In genomic region chr2:150771169-150771568, GRCm38 (mm10) we compare ENCODE assay signal across 10 mouse cellular contexts. TPM values are rescaled to one million over a fixed set of nuclear protein-coding genes. Genes with fewer than 3 reads are reported as not detected.
A peak's percentile ranks its signal among the peaks of the same experiment; 100 is the strongest.
DNase-seq lines count a peak whose midpoint lies in the region; ATAC-seq and TF ChIP-seq lines count a peak whose summit lies in the region.
"Had no signal": no experiment of that assay in that cellular context is flagged by ENCODE, and none has a peak within 500 bp of the region (broad histone marks: within the 10 kb centered on the region; RNA-seq: fewer than 3 reads in every experiment).

No protein-coding gene starts in this region.

- peak overlapping the region; percentile 16; the same call in 1 of the 2 replicates for H3K4me2 ChIP-seq in heart, embryonic 15.5 days
- no peak overlapping the region for H3K4me2 ChIP-seq in lung, embryonic 14.5 days
- H3K4me2 ChIP-seq in hindbrain, embryonic 15.5 days: no peak overlapping the region
- no peak overlapping the region for H3K4me2 ChIP-seq in stomach, embryonic 14.5 days (replicated peaks; ENCODE audit: low read depth, low read length)
- H3K4me2 ChIP-seq: liver, embryonic 11.5 days; neural tube, embryonic 12.5 days had no signal

- intact Hi-C loops in heart, postnatal 25 days (cut with DNase I): no loop called here

- TF ChIP-seq CTCF in lung, embryonic 14.5 days (IDR thresholded peaks at IDR 0.05; ENCODE audit: low read depth): no peak
- TF ChIP-seq CTCF in lung, adult 2 months (IDR thresholded peaks at IDR 0.05; ENCODE audit: insufficient read depth, low read length): no peak

- WGBS in heart, embryonic 15.5 days: 39% methylated on average over 6 of the region's 6 CpGs
- 71% methylated on average over 6 of the region's 6 CpGs for WGBS in lung, embryonic 14.5 days
- 69% methylated on average over 6 of the region's 6 CpGs for WGBS in lung, adult 2 months
- 80% methylated on average over 6 of the region's 6 CpGs for WGBS in hindbrain, embryonic 15.5 days
- WGBS in stomach, embryonic 14.5 days: 71% methylated on average over 6 of the region's 6 CpGs

- no peaks in the 10 kb centered on the region for H3K36me3 ChIP-seq in heart, embryonic 15.5 days
- H3K36me3 ChIP-seq in lung, embryonic 14.5 days (ENCODE audit: insufficient read depth): peaks cover 24% of the 10 kb centered on the region
- H3K36me3 ChIP-seq in hindbrain, embryonic 15.5 days: peaks cover 44% of the 10 kb centered on the region
- H3K36me3 ChIP-seq in stomach, embryonic 14.5 days (ENCODE audit: control insufficient read depth, insufficient read depth, low read length): peaks cover 11% of the 10 kb centered on the region; the same call in 1 of the 2 replicates

- peak overlapping the region; percentile 95 for H3K27ac ChIP-seq in heart, embryonic 15.5 days
- H3K27ac ChIP-seq in lung, embryonic 14.5 days (ENCODE audit: low read depth): peak overlapping the region; percentile 89
- peak overlapping the region; percentile 10; the same call in 1 of the 2 replicates for H3K27ac ChIP-seq in hindbrain, embryonic 15.5 days (replicated peaks)
- peak overlapping the region; percentile 70; the same call in 1 of the 2 replicates for H3K27ac ChIP-seq in stomach, embryonic 14.5 days (ENCODE audit: low read length)
- H3K27ac ChIP-seq: neural tube, embryonic 12.5 days had no signal

- no peak for DNase-seq in heart, postnatal 25 days (ENCODE audit: low spot score)
- DNase-seq in lung, embryonic 14.5 days: no peak
- DNase-seq in lung, adult 2 months: no peak
- no peak for DNase-seq in adrenal gland, postnatal 10 days
- DNase-seq: right cerebral cortex, postnatal 25 days had no signal

- ATAC-seq in heart, embryonic 15.5 days (replicated peaks; ENCODE audit: insufficient number of reproducible peaks, insufficient read depth, low FRiP score, low read depth): no peak
- peak; percentile 11; the same call in 1 of the 2 replicates for ATAC-seq in lung, embryonic 14.5 days (ENCODE audit: insufficient read depth)
- no peak for ATAC-seq in hindbrain, embryonic 15.5 days (ENCODE audit: low FRiP score, low read depth)
- ATAC-seq in stomach, embryonic 14.5 days (ENCODE audit: insufficient number of reproducible peaks, insufficient read depth, low FRiP score, low read depth): no peak; the same call in 1 of the 2 replicates

- H3K9ac ChIP-seq in heart, embryonic 15.5 days: peak overlapping the region; percentile 20; the same call in 1 of the 2 replicates
- H3K9ac ChIP-seq in lung, embryonic 14.5 days: no peak overlapping the region
- H3K9ac ChIP-seq in hindbrain, embryonic 15.5 days: no peak overlapping the region
- H3K9ac ChIP-seq in stomach, embryonic 14.5 days (replicated peaks; ENCODE audit: low read depth, low read length): no peak overlapping the region; the same call in 1 of the 2 replicates
- H3K9ac ChIP-seq: neural tube, embryonic 12.5 days had no signal

- H3K4me3 ChIP-seq in heart, embryonic 15.5 days: no peak overlapping the region
- H3K4me3 ChIP-seq in lung, embryonic 14.5 days (ENCODE audit: low read depth, low read length): no peak overlapping the region
- H3K4me3 ChIP-seq in lung, adult 2 months (replicated peaks; ENCODE audit: extremely low read depth, low read depth, low read length): no peak overlapping the region
- no peak overlapping the region for H3K4me3 ChIP-seq in hindbrain, embryonic 15.5 days
- no peak overlapping the region for H3K4me3 ChIP-seq in stomach, embryonic 14.5 days (ENCODE audit: low read depth, low read length)
- H3K4me3 ChIP-seq: neural tube, embryonic 12.5 days had no signal

- TF ChIP-seq POLR2A in lung, adult 2 months (IDR thresholded peaks at IDR 0.05; ENCODE audit: borderline replicate concordance, extremely low read depth, low read depth, low read length): no peak

- H3K27me3 ChIP-seq in heart, embryonic 15.5 days: no peaks in the 10 kb centered on the region
- H3K27me3 ChIP-seq in lung, embryonic 14.5 days (ENCODE audit: insufficient read depth, low read length): no peaks in the 10 kb centered on the region
- no peaks in the 10 kb centered on the region for H3K27me3 ChIP-seq in hindbrain, embryonic 15.5 days
- no peaks in the 10 kb centered on the region for H3K27me3 ChIP-seq in stomach, embryonic 14.5 days (ENCODE audit: control insufficient read depth, insufficient read depth, low read length)
- H3K27me3 ChIP-seq: neural tube, embryonic 12.5 days had no signal

- H3K4me1 ChIP-seq in heart, embryonic 15.5 days (replicated peaks): peaks cover 86% of the 10 kb centered on the region
- no peaks in the 10 kb centered on the region for H3K4me1 ChIP-seq in lung, embryonic 14.5 days (ENCODE audit: insufficient read depth)
- no peaks in the 10 kb centered on the region; the same call in 1 of the 2 replicates for H3K4me1 ChIP-seq in lung, adult 2 months (ENCODE audit: control insufficient read depth, insufficient read depth, low read length)
- peaks cover 18% of the 10 kb centered on the region for H3K4me1 ChIP-seq in hindbrain, embryonic 15.5 days (replicated peaks)
- H3K4me1 ChIP-seq in stomach, embryonic 14.5 days (ENCODE audit: control insufficient read depth, insufficient read depth, low read length): peaks cover 8% of the 10 kb centered on the region; the same call in 1 of the 2 replicates
- H3K4me1 ChIP-seq: neural tube, embryonic 12.5 days had no signal

- H3K9me3 ChIP-seq in heart, embryonic 15.5 days (replicated peaks): no peaks in the 10 kb centered on the region
- no peaks in the 10 kb centered on the region for H3K9me3 ChIP-seq in lung, embryonic 14.5 days (ENCODE audit: low read depth, low read length)
- no peaks in the 10 kb centered on the region for H3K9me3 ChIP-seq in hindbrain, embryonic 15.5 days
- no peaks in the 10 kb centered on the region for H3K9me3 ChIP-seq in stomach, embryonic 14.5 days (ENCODE audit: control insufficient read depth, low read depth, low read length)
- H3K9me3 ChIP-seq: neural tube, embryonic 12.5 days had no signal

RNA-seq across cellular contexts. Expression of gene Pygb, which starts 15.4 kb away (rescaled TPM):
- 212 and 233 TPM in 2 replicates for polyA plus RNA-seq in heart, embryonic 15.5 days (2015; fragmentation: Nextera tagmentation; extraction: Ambion mirVana)
- total RNA-seq in heart, postnatal 25 days (2021): 100 to 1,000 TPM; 444 to 470 TPM
- polyA plus RNA-seq in lung, embryonic 14.5 days (2014; fragmentation: Nextera tagmentation; extraction: Ambion mirVana): 52.6 and 58.3 TPM in 2 replicates
- 52.1 and 56.4 TPM in 2 replicates for polyA plus RNA-seq in lung, adult 2 months (2012; rRNA removed)
- 135 and 149 TPM in 2 replicates for polyA plus RNA-seq in hindbrain, embryonic 15.5 days (2015; fragmentation: Nextera tagmentation; extraction: Ambion mirVana)
- polyA plus RNA-seq in stomach, embryonic 14.5 days (2014; fragmentation: Nextera tagmentation; extraction: Ambion mirVana): 61.6 and 70.3 TPM in 2 replicates
- total RNA-seq in adrenal gland, postnatal 10 days (2021): 10 to 100 TPM; 46.8 to 51.4 TPM

RNA-seq across cellular contexts. Expression of gene Entpd6, which starts 22.3 kb away (rescaled TPM):
- 17.4 and 25.3 TPM in 2 replicates for polyA plus RNA-seq in heart, embryonic 15.5 days (2015; fragmentation: Nextera tagmentation; extraction: Ambion mirVana)
- 10 to 100 TPM; 16.1 to 16.6 TPM for total RNA-seq in heart, postnatal 25 days (2021)
- 32.7 and 33.7 TPM in 2 replicates for polyA plus RNA-seq in lung, embryonic 14.5 days (2014; fragmentation: Nextera tagmentation; extraction: Ambion mirVana)
- polyA plus RNA-seq in lung, adult 2 months (2012; rRNA removed): 13.7 and 14.7 TPM in 2 replicates
- 71.6 and 76.3 TPM in 2 replicates for polyA plus RNA-seq in hindbrain, embryonic 15.5 days (2015; fragmentation: Nextera tagmentation; extraction: Ambion mirVana)
- polyA plus RNA-seq in stomach, embryonic 14.5 days (2014; fragmentation: Nextera tagmentation; extraction: Ambion mirVana): 27.0 and 29.6 TPM in 2 replicates
- 10 to 100 TPM; 14.0 to 14.2 TPM for total RNA-seq in adrenal gland, postnatal 10 days (2021)

Comparison
In these comparisons a context has a peak if more than half of its experiments do, and no peak if none do; other contexts are left out.
1. H3K27ac ChIP-seq: peak in every context shown above with its lines; median percentile 95 in heart, embryonic 15.5 days; 89 in lung, embryonic 14.5 days; 70 in stomach, embryonic 14.5 days; 10 in hindbrain, embryonic 15.5 days.